Mouse (Mus musculus) embryo, embryonic 10 days (tissue): ENCODE measurements around the gene Gm10961.
A peak's percentile ranks its signal among the peaks of the same experiment; 100 is the strongest.
"Not testable (repeated sequence)": the region's sequence is repeated elsewhere in the genome, so short reads cannot be mapped to it uniquely, and the experiment has no call there.

Experiments
- DNase-seq: peaks from one replicate; pipeline ENCODE4 v3.0.0-alpha.2; 2015; ENCODE audit warnings: low spot score

The Gm10961 gene

GRCm38 (mm10) chr3:107617800-107618199 lies 13.3 kb upstream of the Gm10961 start:
- DNase-seq = no peak

GRCm38 (mm10) chr3:107619911-107620310 lies 11.2 kb upstream of the Gm10961 start:
- no peak for DNase-seq

DNA sequence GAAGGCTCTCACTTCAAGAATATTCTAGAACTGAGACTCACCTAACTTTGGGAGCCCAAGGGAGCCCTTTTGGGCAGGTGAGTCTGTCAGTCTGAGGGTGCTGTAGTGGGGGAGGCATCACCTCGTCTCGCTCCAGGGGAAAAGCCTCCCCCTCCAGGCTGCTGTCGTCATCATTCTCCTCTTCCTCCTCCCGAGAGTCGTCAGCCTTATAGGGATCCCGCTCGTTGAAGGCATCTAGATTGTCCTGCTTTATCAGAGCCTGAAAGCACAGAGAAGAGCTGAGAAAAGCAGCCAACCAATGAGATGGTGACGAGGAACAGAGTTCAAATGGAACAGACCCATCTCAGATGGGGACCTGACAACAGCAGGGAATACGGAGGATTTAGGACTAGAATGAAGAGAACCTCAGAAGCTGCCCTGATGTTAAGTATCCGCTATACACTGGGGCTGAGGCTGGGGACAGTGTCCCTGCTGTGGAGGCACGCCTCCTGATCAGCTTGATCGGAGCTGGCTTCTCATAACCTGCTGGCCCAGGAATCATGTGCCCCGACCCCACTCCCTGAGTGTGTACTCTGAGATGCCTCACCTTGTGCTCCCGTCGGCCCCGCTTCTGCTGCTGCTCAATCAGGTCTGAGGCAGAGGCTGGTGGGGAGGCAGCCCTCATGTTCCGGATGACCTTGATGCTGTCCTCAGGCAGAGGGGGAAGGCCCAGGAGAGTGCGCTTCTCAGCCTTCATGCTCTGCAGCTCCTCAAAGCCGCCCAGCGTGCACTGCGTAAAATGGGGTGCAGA lies 9.6 kb upstream of the Gm10961 start:
- no peak for DNase-seq

DNA sequence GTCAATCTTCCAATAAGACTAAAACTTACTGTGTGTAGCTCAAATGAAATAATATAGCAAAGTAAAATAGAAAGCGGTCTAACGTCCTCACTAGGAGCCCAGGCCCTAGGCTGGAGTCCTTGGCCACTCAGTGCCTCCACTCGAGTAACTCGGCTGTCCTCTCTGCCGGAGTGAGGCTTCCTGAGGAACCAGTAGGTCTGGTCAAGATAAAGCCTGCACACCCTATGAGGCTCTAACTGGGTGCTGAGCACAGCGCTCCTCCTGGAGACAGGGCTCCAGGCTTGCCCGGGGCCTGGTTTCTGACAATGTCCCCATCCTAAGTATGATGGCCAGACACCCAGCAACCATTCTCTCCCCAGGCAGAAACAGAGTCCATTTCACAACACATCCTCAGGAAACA lies 8.6 kb upstream of the Gm10961 start:
- no peak for DNase-seq

GRCm38 (mm10) chr3:107624424-107624823 lies 6.7 kb upstream of the Gm10961 start:
- DNase-seq = no peak

- no peak for DNase-seq
These were observed 5.6 kb upstream of the Gm10961 start for GRCm38 (mm10) chr3:107625536-107625935.

DNA sequence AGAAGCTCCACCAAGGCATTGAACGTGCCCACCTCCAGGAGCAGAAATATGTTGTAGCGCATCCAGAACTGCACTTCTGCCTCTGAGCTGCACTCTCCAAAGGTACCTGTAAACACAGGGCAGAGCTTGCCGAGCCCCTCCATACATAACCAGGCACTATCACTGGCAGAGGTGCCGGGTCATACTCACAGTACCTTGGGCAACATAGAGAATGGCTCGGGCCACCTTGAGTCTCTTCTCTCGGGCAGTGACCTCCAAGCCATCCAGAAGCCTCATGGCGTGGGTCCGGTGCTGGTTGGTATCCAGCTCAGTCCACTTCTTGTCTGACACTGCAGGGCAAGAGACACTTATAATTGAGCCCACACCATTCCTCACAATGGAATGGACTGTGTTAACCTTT lies 4.4 kb upstream of the Gm10961 start:
- DNase-seq = no peak

GRCm38 (mm10) chr3:107627641-107628040 lies 3.5 kb upstream of the Gm10961 start:
- no peak for DNase-seq

GRCm38 (mm10) chr3:107628551-107628950 lies 2.6 kb upstream of the Gm10961 start:
- DNase-seq = no peak

DNA sequence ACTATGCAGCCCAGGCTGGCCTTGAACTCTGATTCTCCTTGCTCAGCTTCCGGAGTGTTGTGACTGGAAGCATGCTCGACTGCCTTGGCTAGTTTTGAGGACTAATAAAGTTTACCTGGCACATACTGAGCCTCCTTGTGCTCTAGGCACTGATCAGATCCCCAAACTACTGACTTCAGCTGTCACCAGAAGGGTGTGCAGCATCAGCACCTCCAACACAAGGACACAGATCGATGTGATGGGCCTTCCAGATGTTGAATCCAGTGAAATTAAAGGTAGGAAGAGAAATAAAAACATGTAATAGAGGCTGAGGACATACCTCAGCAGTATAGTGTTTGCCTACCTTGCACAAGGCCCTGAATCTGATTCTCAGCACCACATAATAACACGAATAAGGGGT lies 1.7 kb upstream of the Gm10961 start:
- no peak for DNase-seq

DNA sequence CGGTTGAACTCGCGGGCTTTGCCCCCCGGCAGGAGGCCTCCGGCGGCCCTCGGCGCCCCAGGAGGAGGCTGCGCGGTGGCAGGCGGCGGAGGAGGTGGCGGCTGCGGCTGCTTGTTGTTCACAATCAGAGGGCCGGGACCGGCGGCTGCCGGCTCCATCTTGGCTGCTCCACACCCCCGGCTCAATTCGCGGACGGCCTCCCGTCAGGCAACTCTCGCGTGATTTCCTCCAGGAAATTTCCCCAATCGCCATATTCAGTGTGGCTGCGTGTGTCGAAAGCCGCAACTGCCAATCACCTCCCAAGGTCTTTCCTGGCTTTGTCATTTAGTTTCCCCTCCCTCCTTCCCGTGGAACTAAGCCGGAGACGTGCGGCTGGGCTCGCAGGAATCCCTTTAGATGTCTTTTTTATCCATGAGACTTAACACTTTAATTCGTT lies 419 bp downstream of the Gm10961 start, which contains the start of gene Strip1:
Strip1 (minus strand) TSS at position 172 of the 436 bp plus-strand sequence.
- peak; percentile 97 for DNase-seq

GRCm38 (mm10) chr3:107632786-107633185 lies 1.7 kb downstream of the Gm10961 start:
- no peak for DNase-seq

DNA sequence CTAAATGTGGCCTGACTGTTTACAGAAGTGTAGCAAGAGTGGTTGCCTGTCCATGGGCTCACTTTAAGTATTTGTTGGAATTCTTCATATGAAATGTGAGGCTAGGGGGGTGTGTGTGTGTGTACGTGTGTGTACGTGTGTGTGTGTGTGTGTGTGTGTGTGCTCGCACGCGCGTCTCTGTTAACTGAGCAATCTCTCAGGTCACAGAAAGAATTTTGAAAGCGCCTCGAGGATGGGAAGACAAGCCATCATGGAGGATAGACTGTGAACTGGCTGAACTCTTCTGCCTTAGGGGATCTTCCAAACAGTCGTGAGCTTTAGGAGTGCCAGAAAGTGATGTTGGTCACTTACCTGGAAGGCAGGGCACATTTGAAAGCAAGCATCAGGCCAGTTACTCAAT lies 2.8 kb downstream of the Gm10961 start:
- DNase-seq = no peak

- DNase-seq = no peak
These were observed 4.7 kb downstream of the Gm10961 start for GRCm38 (mm10) chr3:107635836-107636235.

DNA sequence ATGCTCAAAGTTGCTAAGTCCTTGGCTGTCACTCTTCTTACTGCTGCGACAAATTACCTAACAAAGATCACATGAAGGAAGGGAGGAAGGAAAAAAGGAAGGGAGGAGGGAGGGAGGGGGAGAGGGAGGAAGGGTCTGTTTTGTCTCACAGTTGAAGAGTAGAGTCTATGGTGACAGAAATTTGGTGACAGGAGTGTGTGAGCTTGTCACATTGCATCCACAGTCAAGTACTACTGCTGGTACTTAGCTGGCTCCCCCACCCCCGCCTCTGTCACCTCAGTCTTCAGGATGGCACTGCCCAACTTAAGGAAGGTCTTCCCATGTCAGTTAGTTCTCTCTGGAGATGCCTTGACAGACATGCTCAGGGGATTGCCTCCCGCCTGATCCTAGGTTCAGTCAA lies 5.1 kb downstream of the Gm10961 start:
- DNase-seq = no peak

- no peak for DNase-seq
These were observed 6.6 kb downstream of the Gm10961 start for GRCm38 (mm10) chr3:107637606-107638172.

DNA sequence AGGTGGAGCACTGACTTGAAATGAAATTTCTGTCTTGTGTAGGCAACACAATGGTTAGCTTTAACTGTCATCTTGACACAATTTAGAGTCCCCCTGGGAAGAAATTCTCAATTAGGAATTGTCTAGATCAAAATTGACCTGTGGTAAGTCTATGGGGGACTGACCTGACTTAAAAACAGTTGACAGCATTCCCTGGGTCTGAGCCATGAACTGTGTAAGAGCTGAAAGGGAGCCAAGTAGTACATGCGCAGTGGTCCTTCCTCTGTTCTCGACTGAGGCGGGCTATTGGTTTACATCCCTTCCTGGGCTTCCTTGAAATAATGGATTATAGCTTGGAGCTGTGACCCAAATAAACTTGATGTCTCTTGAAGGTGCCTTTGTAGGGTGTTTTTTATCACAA lies 15.8 kb downstream of the Gm10961 start:
- DNase-seq = no peak

GRCm38 (mm10) chr3:107650276-107650675 lies 19.2 kb downstream of the Gm10961 start:
- DNase-seq = not testable (repeated sequence)

- DNase-seq = no peak
These were observed 21.8 kb downstream of the Gm10961 start for GRCm38 (mm10) chr3:107652968-107653367.

DNA sequence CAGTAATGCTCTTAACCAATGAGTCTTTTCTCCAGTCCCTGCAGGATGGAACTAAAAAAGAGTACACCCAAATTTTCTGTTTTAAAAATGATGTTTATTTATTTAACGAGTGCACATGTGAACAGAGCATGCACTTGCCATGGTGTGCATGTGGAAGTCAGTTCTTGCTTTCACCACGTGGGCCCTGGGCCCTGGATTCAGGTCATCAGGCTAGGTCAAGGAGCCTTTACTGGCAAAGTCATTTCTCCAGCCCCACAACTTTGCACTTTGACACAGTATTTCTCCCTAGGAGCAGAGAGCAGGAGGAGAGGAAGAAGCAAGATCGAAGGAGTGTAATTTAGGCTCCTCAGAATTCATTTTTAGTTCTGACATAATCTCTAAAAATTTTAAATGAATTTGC lies 23.7 kb downstream of the Gm10961 start:
- no peak for DNase-seq

- no peak for DNase-seq
These were observed 24.4 kb downstream of the Gm10961 start for GRCm38 (mm10) chr3:107655491-107655890.

- no peak for DNase-seq
These were observed 25.0 kb downstream of the Gm10961 start for GRCm38 (mm10) chr3:107656151-107656550.

DNA sequence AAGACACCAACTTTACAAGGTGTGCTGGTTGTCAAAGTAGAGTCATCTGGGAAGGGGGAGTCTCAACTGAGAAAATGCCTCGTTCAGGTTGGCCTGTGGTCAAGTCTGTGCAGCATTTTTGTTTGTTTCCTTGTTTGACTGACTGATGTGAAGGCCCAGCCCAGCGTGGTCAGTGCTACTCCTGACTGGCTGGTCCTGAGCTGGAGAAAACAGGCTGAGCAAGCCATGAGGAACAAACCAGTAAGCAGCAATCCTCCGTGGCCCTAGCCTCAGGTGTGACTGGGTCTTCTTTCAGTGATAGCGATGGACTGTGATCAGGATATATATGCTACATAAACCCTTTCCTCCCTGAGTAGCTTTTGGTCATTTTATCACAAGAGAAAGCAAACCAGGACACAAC lies 25.8 kb downstream of the Gm10961 start:
- no peak for DNase-seq

- DNase-seq = no peak
These were observed 27.9 kb downstream of the Gm10961 start for GRCm38 (mm10) chr3:107659000-107659399.
